13 mouse cellular contexts compared by ENCODE assay signal in genomic region chr13:21110441-21110840, GRCm38 (mm10).
"Had no signal": no experiment of that assay in that cellular context is flagged by ENCODE, and none has a peak within 500 bp of the region (broad histone marks: within the 10 kb centered on the region; RNA-seq: fewer than 3 reads in every experiment).

No protein-coding gene starts in this region.

- DNase-seq: cerebellum, adult 8-10 months; cerebellum, adult 9-10 months; cerebellum, postnatal 36 days; embryo, embryonic 11 days; forebrain, postnatal 0 days; gastrocnemius, adult 2 months; gastrocnemius, postnatal 10 days; gastrocnemius, postnatal 14 days; gastrocnemius, postnatal 25 days; gastrocnemius, postnatal 36 days; heart, adult 11 months; heart, adult 18-20 months; heart, adult 2 months had no signal
